Mouse (Mus musculus) adrenal gland, postnatal 36 days (tissue): ENCODE data around the gene Wnt8b. TPM values are rescaled to one million over a fixed set of nuclear protein-coding genes. Genes with fewer than 3 reads are reported as not detected.

Experiments used
- DNase-seq, 2 experiments: peaks; one replicate each; pipeline ENCODE4 v3.0.0; 2021; ENCODE audit warnings: mixed read lengths in 1 of 2
- total RNA-seq, 2 experiments: library from RNA; stranded (reverse); gene quantifications; 2 replicates each; pipeline ENCODE4 v1.2.3; 2021

Wnt8b gene
- total RNA-seq, 2 experiments from 2014 or later = 0.13 to 0.20 TPM

DNA sequence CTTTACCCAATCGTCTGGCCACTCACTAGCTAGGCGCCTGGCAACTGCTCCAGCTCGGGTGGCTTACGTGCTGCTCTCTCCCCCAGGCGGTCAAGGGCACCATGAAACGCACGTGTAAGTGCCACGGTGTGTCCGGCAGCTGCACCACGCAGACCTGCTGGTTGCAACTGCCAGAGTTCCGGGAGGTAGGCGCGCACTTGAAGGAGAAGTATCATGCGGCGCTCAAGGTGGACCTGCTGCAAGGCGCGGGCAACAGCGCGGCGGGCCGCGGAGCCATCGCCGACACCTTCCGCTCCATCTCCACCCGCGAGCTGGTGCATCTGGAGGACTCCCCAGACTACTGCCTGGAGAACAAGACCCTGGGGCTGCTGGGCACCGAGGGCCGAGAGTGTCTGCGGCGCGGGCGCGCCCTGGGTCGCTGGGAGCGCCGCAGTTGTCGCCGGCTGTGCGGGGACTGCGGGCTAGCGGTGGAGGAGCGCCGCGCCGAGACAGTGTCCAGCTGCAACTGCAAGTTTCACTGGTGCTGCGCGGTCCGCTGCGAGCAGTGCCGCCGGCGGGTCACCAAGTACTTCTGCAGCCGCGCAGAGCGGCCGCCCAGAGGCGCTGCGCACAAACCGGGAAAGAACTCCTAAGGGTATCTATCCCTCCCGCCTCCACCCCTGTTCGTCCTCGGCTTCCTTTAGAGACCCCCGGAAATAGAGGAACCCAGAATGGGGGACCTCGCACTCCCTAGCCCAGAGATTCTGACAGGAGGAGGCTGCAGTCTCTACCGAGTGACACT is 18.4 kb downstream of the Wnt8b start:
- peak; percentile 70 to 72 for DNase-seq

DNA sequence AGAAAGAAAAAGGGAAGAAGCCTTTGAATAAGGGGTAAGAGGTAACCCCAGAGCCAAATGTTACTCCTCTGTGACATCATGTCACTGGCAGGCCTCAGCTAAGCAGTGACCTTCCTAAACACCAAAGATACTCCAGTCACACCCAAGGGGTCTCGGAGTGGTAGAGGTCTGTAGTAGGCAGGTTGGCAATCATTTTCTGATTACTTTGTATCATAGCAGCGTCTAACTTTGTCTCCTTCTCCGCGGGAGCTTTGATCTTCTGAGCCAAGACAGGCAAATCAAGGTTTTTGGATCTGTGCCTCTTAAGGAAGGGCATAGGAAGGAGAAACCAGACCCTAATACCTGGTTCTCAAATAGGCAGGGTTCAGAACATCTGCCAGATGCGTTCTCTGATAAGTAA is 19.3 kb downstream of the Wnt8b start:
- DNase-seq = no peak

DNA sequence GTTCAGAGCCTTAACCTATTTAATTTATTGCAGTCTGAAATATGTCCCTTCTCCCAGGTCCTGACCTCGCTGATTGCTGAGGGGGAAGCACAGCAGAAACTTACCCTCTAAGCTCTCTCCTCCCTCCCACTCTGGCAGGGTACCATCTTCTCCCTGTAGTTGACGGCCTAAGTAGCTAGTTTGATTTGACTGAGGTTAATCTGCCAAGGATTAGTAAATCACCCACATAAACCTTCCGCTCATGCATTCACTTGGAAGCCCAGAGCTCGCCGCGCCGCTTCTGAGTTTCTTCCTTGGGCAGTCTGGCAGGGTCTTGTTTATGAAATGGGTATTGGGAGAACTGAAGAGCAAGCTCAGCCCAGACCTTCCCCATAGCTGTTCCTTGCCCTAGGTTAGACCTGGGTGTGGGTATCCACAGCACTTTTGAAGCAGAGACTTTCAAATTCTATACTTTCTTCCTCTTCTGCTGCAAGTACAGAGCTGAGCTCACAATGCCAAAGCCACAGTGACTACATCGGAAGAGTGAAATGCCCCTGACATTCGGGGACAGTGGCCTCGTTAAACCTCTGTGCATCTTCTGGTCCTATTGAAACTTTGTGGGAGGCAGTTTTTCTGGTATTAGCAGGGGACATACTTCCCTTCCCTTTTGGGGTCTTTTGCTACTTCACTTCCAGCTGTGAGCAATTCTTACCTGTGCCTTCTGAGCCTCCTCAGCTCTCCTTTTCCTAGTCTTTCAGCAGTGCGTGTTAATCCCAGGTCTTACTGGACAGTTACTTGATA is 20.0 kb downstream of the Wnt8b start:
- no peak for DNase-seq

DNA sequence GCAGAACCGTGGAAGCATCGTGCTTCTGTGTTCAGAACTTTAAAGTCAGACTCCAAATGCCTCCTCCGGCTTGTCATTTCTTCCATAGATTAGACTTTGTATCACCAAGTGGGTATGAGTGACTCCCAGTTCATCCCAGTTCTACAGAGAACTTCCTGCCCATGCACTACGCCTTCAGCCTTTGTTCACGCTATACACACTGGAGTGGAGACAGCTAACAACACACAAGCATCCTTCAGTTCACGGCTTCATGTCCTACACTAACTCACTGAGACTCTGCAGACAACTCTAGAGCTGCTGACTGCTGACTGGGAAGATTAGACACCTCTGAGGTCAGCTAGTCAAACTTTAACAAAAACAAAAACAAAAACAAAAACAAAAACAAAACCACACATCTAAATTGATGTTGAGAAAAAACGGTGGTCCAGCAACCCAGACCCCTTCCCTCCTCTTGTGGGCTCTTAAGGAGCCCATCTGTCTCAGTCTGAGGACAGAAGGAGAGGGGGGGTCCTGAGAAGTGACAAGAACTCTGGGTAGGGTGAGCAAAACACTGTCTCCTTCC is 20.7 kb downstream of the Wnt8b start:
- DNase-seq = no peak

DNA sequence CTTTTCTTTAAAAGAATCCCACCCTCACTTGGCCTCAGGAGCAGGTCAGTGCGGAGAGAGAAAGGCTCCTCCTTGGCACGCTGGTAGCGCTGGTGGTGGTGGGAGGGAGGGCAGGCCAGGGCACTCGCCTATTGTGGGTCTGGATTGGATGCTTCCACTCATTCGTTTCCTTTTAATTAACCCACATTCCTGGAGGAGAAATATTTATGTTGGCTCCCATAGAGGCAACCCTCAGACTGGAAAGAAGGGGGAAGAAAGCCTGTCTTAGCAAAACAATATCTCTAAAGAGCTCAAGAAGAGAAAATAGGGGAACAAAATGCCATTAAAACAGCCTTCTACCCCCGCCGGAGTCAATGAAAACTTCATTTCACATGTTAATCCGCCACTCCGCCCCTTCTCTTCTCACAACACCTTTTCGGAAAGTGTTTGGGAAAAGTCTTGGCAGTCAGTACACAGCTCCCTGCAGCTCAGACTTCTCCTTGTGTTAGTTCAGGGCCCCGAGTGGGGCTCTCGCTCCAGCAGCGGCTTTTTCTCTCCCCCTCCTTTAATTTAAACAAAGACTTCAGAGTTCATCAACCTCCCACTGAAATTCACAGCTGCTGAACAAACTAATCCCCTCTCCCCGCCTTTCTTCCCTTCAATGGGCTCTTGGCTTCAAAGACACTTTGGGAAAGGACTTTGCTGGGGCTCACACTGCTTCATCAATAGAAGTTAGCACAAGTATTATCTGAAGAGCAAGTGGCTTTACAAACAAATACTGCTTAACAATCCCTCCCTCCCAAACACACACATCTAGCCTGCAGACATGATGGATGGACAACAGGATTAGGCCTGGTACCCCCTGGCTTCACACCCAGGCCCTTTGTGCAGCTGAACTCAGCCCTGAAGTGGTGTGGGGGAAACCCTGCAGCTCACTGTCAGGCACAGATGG is 21.5 kb downstream of the Wnt8b start:
- DNase-seq = no peak

DNA sequence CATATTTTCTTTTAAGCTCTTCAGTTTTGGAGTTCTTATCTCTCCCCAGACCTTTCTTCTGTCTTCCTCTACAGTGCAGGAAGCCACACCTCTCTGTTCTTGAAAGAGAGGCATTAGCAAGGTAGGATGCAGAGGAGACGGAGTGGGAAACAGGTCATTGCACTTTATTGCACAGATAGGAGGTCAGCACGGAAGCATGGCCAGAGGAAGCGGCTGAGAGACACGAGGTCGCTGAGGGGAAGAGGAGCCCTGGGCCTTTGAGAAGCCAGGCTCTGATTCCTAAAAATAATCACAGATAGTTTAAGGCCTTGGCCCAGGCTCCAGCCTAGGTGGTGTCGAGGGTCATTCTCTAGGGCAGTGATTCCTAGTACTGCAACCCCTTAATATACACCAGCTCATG is 22.5 kb downstream of the Wnt8b start:
- DNase-seq = no peak

DNA sequence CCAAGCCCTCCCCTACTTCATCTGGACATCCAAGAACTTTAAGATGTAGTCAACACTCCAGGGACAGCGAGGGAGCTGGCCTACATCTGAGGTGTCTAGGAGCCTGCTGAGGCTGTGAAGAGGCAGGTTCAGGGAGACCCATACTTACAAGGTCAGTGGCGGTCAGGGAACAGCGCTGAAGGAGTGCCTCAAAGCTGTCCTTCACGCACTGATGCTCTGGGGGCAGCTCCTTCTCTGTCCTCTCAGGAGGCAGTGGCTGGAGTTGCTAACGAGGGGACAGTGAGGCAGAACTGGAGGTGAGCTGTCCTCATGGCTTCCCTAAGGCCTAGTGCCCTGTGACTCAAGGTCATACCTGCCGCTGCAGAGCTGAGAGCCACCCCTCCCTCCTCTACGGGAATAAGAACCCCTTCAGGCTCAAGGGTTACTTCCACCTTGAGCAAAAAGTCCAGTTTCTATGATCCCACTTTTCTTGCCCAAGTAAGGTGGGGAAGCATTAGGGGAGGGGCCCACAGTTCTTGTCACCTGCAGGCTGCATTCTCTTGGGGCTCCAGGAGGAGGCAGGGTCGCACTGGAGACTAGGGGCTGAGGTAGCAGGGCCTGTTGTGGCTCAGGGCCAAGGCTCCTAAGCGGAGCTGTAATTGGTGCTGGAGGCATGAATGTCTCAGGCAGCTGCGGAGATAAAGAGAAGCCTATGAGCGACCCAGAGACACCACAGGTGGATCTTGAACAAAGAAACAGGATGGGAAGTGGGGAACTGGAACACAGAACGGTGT is 24.9 kb downstream of the Wnt8b start:
- DNase-seq = no peak

DNA sequence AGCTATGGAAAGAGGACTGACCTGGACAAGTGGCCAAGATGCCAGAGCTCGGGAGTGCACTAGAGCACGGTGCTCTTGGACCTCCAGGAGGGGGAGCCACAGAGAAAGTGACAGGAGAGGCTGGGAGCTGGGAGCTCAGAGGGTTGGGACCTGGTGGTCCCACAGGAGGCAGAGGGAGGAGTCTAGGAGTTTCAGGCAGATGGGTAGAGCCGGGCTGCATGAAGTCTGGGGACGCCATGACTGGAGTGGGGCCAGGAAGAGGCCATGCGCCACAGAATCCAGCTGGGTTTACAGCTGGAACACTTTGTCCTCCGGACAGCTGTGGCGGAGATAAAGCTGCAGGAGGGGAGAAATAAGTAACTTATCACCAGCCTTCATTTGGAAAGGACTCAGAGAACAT is 25.9 kb downstream of the Wnt8b start:
- peak in 1 of 2 experiments; percentile 50 for DNase-seq

DNA sequence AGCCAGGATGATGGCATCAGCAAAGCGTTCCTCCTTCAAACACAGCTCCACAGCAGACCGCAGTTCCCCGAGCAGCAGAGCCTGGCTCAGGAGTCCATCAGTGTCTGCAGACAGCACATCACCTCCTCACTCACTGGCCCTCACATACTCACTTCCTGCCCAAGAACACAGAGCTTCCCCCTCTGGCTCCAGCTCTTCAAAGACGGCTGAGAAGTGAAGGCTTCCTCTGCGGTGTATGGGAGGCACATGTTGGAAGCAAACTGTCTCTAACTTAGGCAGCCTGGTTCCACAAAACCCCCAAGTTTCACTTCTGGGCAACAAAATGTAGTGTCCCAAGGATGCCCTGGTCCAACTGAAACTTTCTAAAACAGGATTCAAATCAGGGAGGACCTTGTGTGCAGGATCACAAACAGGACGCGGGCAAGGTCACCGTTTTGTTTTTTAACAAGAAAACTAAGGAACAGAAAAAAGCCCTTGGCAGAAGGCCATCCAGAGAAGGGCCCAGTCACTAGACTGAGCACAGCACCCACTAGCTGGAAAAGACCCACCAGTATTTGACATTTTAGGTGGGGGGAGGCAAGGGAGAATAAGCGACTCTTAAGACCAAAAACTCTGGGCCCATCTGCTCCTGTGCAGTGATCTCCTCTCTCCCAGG is 32.4 kb downstream of the Wnt8b start:
- DNase-seq = peak in 1 of 2 experiments; percentile 54

DNA sequence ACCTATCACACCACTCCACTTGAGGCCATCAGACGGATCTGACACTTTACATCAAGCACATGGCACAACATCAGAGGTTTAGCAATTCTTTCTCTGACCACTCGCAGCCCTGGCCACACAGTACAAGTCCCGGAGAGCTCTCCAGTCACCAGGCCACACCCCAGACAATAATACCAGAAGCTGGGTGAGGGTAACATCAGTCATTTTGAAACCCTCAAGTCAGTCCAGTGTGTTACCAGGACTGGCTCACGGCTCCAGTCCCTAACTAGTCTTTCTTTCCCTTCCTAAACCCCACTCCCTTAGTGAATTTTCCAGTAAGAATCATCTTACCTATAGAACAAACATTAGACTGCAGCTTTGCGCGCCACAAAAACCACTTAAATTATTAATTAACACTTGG is 36.7 kb downstream of the Wnt8b start:
- no peak for DNase-seq

DNA sequence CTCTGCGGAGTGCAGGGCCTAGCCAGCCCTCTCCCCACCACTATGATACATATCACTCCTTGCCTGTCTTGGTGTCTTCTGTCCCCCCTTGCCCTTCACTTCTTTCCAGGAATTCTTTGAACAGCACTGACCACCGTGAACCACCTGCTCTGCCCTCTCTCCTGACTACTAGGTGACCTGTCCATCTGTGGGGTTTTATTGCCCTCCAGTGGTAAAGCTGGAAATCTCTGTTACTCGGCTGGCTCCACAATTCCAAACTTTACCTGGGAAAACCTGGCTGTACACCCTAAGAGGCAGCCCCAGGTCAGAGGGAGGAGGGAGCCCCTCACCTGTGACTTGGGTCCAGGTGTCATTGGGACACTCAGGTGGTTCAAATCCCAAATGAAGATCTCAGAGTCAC is 42.1 kb downstream of the Wnt8b start:
- DNase-seq = no peak

DNA sequence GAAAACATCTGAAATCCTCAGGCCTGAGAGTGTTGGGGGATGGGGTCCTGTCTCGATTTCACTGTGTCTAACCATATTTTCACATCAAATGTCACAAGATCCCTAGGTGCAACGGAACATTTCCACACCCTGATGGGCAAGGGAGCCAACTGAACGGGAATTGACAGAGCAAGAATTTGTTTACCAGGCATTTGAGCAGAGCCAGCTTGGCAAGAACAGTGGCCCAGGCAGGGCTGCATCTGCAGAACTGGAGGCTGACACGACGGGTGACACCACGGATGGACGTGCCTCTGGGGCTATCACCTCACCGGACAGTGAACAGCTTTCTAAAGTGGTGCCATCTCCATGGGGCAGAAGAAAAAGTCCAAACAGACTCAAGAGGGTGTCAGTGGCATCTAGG is 44.1 kb downstream of the Wnt8b start:
- DNase-seq = no peak

DNA sequence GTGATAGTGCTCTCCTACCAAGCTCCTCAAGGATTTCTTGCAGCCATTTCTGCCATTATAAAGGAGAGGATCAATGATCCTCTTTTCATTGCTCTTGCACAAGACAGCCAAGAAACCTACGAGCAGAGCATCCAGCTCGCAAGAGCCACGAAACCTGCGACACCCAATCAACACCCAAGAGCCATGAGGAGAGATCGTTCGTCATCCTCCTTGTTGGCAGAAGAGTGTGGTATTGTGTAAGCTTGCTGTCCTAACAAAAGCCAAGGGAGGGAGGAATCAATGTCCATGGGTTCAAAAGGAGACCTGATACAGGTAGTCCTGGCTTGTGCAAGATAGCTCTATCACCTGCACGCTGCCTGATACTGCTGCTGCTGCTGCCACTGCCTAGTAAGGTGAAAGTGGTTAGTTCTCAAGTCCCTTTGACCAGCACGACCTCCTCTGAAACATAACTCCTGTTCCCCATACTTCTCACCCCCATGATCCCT is 49.5 kb downstream of the Wnt8b start:
- DNase-seq = no peak

DNA sequence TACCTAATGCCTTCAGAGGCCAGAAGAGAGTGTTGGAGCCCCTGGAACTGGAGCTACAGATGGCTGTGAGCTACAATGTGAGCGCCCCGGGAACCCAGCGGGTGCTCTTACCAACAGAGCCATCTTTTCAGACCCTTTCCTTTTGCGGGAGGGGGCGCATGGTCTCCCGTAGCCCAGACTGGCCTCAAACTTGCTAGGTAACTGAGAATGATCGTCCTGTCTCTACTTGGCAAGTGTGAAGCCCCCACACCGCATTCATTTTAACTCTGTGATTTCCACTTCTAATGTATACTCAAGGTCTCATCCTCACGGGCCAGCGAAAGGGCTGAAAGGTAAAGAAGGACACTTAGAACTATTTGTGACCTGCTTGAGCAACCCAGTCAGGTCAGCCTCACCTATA is 51.1 kb downstream of the Wnt8b start:
- no peak for DNase-seq

DNA sequence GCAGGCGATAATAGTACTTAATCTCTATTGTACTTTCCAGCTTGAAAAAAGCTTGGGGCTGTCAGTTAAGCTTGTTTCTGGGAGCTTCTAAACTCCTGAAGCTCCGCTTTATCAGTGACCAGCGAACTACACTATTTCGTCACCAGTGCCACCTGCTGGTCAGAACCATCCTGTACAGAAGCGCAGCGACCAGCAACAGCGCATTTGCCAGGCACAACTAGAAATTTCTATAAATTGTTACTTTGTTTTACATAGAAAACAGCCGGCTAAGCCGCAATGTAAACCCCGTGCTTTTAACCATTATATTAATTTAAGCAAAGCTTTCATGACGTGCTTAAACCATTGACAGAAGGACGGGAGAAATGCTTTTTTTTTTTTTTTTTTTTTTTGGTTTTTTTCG is 51.5 kb downstream of the Wnt8b start:
- peak; percentile 79 to 85 for DNase-seq

DNA sequence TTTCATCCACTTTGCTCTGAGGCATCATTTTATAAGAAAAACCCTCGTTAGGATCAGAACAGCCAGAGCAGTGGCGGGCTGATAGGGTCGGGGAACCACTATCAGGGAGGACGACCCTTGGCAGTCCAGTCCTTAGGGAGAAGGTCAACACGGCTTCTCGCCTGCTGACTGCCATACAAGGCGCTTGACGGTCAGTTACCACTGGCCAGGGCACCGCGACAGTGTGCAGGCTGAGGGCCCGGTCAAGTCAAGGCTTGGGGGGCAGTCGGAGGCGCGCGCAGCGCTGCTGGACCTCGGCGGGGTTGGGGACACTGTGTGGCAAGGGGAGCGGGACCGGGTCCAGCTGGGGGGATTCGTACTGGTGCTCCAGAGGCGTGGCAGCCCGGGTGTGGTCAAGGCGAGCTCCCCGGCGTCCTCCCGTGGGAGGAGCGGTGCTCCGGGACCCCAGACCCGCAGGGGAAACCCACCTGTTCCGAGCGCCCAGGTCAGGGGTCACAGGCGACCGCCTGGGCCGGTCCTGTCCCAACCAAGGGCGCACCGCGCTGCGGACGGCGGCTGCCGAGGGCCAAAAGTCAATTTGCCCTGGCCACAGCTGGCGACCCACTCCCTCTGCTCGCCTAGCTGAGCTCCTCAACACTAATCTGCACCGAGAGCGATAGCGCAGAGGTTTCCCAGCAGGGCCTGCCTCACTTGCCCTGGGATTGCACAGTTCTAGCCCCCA is 52.2 kb downstream of the Wnt8b start, which contains the start of gene Sec31b:
TSS of gene Sec31b (minus strand) at position 544 of the 721 bp plus-strand sequence.
- peak; percentile 76 to 82 for DNase-seq

DNA sequence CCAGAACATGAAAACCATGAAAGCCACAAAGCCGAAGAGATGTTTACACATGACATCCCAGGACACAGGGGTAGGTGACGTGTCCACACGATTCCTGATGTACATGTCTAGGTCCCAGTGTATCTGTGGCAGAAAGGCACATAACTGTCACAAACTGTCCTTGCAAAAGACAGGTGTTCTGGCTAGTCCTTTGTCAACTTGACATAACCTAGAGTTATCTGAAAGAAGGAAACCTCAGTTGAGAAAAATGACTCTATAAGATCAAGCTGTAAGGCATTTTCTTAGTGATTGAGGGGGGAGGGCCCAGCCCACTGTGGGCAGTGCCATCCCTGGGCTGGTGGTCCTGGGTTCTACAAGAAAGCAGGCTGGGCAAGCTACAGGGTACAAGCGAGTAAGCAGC is 59.5 kb downstream of the Wnt8b start, which contains the start of gene Gm20538:
TSS of gene Gm20538 (minus strand) at position 101 of the 400 bp plus-strand sequence.
- no peak for DNase-seq

DNA sequence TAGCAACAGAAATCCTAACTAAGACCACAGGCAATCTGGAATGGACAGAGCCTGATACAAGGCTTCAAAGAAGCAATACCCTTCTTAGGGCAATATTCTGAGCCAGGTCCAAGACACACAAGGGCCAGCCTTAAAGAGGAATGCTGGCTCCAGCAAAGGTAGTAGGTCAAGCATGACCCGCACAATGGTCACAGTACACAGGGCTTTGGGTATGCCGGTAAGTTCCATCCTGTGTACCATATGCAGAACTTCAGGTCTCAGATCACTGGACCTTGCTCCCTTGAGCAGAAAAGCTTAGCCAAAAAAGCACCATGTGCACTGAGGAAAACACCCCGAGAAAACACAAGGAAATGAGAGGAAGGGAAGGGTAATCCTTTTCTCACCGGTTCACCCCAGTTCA is 60.0 kb downstream of the Wnt8b start:
- no peak for DNase-seq

DNA sequence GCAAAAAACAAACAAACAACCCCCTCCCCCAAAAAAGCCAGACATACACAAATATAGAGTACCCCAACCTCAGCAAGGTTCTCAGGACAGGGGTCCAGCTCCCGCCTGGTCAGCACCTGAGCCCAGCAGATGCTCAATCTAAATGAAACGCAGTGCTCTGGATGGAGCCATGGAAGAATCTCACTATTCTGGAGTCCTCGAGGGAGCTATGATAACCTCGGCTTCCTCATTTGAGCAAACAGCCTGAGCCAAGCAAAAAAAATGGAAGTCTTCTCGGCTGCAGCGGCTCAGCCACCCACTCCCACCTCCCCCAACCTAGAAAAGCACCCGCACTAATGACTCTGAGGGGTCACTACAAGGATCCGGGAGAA is 61.2 kb downstream of the Wnt8b start:
- no peak for DNase-seq
